Mouse (Mus musculus) limb, embryonic 13.5 days (tissue): ENCODE results near the gene Hira. TPM values are rescaled to one million over a fixed set of nuclear protein-coding genes. Genes with fewer than 3 reads are reported as not detected.
"Not testable (repeated sequence)": the region's sequence is repeated elsewhere in the genome, so short reads cannot be mapped to it uniquely, and the experiment has no call there.

Experiments used
- ATAC-seq: fragments of 200-750 bp; cut with Nextera tagmentation; 2 replicates; pipeline ENCODE4 v1.8.0; 2017; ENCODE audit warnings: low read depth, moderate number of reproducible peaks, moderate TSS enrichment; ENCODE audit not compliant: low FRiP score
- H3K27ac ChIP-seq: fragments of 300-500 bp; sonication (generic); 2 replicates; pipeline ENCODE4 v1.5.1; 2015; ENCODE audit warnings: inconsistent platforms, mild to moderate bottlenecking, moderate library complexity
- H3K27me3 ChIP-seq: fragments of 300-500 bp; sonication (generic); 2 replicates; pipeline ENCODE4 v1.6.1; 2015; ENCODE audit warnings: mild to moderate bottlenecking, inconsistent platforms
- H3K36me3 ChIP-seq: fragments of 300-500 bp; sonication (generic); 2 replicates; pipeline ENCODE4 v1.6.1; 2015; ENCODE audit warnings: inconsistent platforms, mild to moderate bottlenecking, moderate library complexity
- H3K4me1 ChIP-seq: fragments of 300-500 bp; sonication (generic); 2 replicates; pipeline ENCODE4 v1.6.1; 2015; ENCODE audit warnings: inconsistent platforms
- H3K4me2 ChIP-seq: fragments of 300-500 bp; sonication (generic); replicated peaks from 2 replicates; pipeline ENCODE4 v1.6.1; 2015; ENCODE audit warnings: inconsistent platforms, mild to moderate bottlenecking, moderate library complexity
- H3K4me3 ChIP-seq: fragments of 300-500 bp; sonication (generic); 2 replicates; pipeline ENCODE4 v1.5.1; 2015; ENCODE audit warnings: moderate library complexity, mild to moderate bottlenecking, inconsistent platforms
- H3K9ac ChIP-seq: fragments of 300-500 bp; sonication (generic); 2 replicates; pipeline ENCODE4 v1.6.1; 2015; ENCODE audit warnings: mild to moderate bottlenecking, inconsistent platforms
- H3K9me3 ChIP-seq: fragments of 300-500 bp; sonication (generic); 2 replicates; pipeline ENCODE4 v1.6.1; 2016; ENCODE audit warnings: inconsistent platforms
- WGBS: fragments of 180-500 bp; shearing (Covaris S2); methylation state at CpG from one replicate; pipeline ENCODE4 v1.1.7; 2015; 5-methylcytosine and 5-hydroxymethylcytosine counted together
- polyA plus RNA-seq: library from polyadenylated mRNA; unstranded; fragments of >200 nt; fragmentation: Nextera tagmentation; extraction: Ambion mirVana; gene quantifications from 2 replicates; pipeline ENCODE4 v1.2.1, GENCODE M21; 2015

Hira gene
- polyA plus RNA-seq, 1 experiment from 2014 or later, result 18.9 TPM

DNA sequence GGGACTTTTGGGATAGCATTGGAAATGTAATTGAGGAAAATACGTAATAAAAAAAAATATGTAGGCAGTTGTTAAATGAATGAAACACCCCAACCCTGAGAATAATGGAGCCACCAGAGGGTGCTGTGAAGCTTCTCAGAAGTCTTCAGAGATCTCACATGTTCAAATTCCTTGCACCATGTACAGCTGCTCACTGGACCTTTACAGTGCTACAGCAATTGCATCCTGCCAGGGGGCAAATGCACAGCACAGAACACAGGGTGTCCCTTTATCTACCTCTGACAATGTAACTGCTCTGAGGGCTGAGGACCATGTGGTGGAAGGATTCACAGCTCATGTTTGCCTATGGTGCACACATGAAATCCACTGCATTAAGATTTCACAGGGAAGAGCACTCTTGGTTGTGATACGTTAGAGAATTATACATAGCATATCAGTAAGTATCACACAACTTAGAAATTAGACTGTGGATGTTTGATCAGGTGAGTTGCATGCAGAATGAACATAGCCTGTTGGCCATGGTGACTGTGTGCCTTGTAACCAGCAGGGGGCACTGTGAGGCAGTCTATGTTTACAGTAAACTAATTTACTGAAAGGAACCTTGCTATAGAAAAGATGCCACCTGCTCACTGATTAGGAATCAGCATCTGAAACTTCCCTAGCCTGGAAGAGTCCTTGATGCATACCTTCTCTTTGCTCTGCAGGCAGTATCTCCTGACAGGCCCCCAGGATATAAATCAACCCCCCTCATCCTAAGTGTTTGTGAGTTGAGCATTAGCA, 126.0 kb downstream of the Hira start:
- H3K4me2 ChIP-seq, H3K27ac ChIP-seq, H3K4me3 ChIP-seq, H3K9me3 ChIP-seq, H3K27me3 ChIP-seq, H3K4me1 ChIP-seq, H3K36me3 ChIP-seq, ATAC-seq, H3K9ac ChIP-seq: not testable (repeated sequence)
- 35% methylated on average over 2 of the region's 2 CpGs for WGBS

- Histone ChIP-seq H3K27ac (no peak overlapping the region), H3K4me1 (no peaks in the 10 kb centered on the region), H3K9ac (no peak overlapping the region), H3K9me3 (0 out of 2 replicates have a peak, but pooled peaks cover 3% of the 10 kb centered on the region), H3K4me2 (no peak overlapping the region), H3K27me3 (no peaks in the 10 kb centered on the region), H3K4me3 (no peak overlapping the region), H3K36me3 (no peaks in the 10 kb centered on the region)
- WGBS, result 87% methylated on average over 1 of the region's 1 CpGs
- no peak for ATAC-seq
Measured at GRCm38 (mm10) chr16:19003757-19004156, 126.9 kb downstream of the Hira start.

DNA sequence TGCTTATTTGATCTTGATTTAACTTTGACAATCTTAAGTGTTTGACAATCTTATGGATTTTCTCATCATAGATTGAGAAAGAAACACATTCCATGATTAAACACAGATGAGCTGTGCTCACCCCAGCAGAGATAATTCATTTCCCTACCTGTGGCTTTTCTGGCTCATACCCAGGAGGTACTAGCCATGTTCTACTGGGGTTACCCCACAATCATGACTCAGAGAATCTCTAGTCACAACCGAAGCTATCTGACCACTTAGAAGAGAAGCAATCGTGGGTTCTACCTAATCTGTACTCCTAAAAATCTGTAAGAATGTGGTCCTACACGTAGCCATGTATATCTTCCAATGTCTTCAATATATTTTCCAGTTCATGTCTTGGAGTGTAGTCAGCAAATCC, 128.5 kb downstream of the Hira start:
- no peak overlapping the region for H3K4me3 ChIP-seq
- no peaks in the 10 kb centered on the region for H3K9me3 ChIP-seq
- H3K9ac ChIP-seq, result no peak overlapping the region
- H3K27me3 ChIP-seq, result no peaks in the 10 kb centered on the region
- no peaks in the 10 kb centered on the region for H3K4me1 ChIP-seq
- no peak overlapping the region for H3K4me2 ChIP-seq
- WGBS, result 73% methylated on average over 3 of the region's 3 CpGs
- no peak for ATAC-seq
- no peak overlapping the region for H3K27ac ChIP-seq
- H3K36me3 ChIP-seq, result no peaks in the 10 kb centered on the region

DNA sequence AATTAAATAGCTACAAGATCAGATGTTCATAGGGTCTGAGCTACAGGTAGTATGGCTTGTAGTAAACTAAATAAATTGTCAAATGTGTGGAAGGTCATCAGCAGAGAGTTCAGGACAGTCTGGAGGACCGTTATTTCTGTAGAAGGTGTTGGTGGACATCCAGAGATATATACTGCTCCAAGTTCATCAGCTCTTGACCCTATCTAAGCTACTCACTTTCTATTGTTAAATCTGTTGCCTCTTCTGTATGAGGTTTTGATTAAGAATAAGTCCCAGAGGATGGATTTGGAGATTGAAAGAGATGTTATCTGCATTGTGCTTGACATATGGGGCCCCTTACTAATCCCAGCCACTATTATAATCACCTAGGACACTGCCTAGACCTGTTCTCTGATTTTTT, 129.9 kb downstream of the Hira start:
- H3K9ac ChIP-seq, result no peak overlapping the region
- no peak overlapping the region for H3K4me3 ChIP-seq
- WGBS, result 67% methylated on average over 1 of the region's 1 CpGs
- no peaks in the 10 kb centered on the region for H3K36me3 ChIP-seq
- no peaks in the 10 kb centered on the region for H3K4me1 ChIP-seq
- no peak for ATAC-seq
- no peaks in the 10 kb centered on the region for H3K27me3 ChIP-seq
- no peak overlapping the region for H3K4me2 ChIP-seq
- H3K9me3 ChIP-seq, result no peaks in the 10 kb centered on the region
- no peak overlapping the region for H3K27ac ChIP-seq

GRCm38 (mm10) chr16:19007186-19007591, 130.4 kb downstream of the Hira start:
- H3K9me3 ChIP-seq, H3K4me2 ChIP-seq, H3K4me3 ChIP-seq, H3K9ac ChIP-seq, H3K27ac ChIP-seq, ATAC-seq, H3K4me1 ChIP-seq, H3K36me3 ChIP-seq, H3K27me3 ChIP-seq: not testable (repeated sequence)
- 52% methylated on average over 1 of the region's 1 CpGs for WGBS

DNA sequence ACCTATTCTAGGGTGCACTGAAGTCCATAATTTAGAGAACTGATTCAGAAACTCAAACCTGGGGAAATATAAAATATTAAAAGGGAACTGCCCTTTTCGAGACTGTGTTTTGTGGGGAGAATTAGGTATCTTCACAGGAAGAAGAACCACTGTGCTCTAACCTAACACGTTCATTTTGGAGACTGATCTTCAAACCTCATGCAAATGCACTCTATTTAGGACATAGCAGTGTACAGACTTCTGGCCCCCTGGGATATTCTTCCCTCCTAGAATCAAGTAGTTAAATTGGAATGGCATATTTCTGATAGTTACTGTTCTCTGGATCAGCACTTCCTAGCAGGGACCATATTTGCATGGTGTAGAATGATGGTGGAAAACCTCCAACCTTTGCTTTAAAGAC, 133.9 kb downstream of the Hira start:
- H3K27me3 ChIP-seq, result no peaks in the 10 kb centered on the region
- no peaks in the 10 kb centered on the region for H3K4me1 ChIP-seq
- H3K27ac ChIP-seq, result no peak overlapping the region
- no peaks in the 10 kb centered on the region for H3K9me3 ChIP-seq
- H3K36me3 ChIP-seq, result no peaks in the 10 kb centered on the region
- H3K4me3 ChIP-seq, result no peak overlapping the region
- H3K4me2 ChIP-seq, result no peak overlapping the region
- 82% methylated on average over 2 of the region's 2 CpGs for WGBS
- ATAC-seq, result no peak
- H3K9ac ChIP-seq, result no peak overlapping the region

GRCm38 (mm10) chr16:19013550-19013949, 136.7 kb downstream of the Hira start:
- Histone ChIP-seq H3K27ac (no peak overlapping the region), H3K27me3 (no peaks in the 10 kb centered on the region), H3K9ac (no peak overlapping the region), H3K4me2 (no peak overlapping the region), H3K9me3 (no peaks in the 10 kb centered on the region), H3K36me3 (no peaks in the 10 kb centered on the region), H3K4me1 (no peaks in the 10 kb centered on the region), H3K4me3 (no peak overlapping the region)
- 79% methylated on average over 1 of the region's 1 CpGs for WGBS
- ATAC-seq, result no peak

- no peak overlapping the region for H3K9ac ChIP-seq
- no peak for ATAC-seq
- no peak overlapping the region for H3K27ac ChIP-seq
- no peaks in the 10 kb centered on the region for H3K36me3 ChIP-seq
- H3K4me2 ChIP-seq, result no peak overlapping the region
- H3K4me1 ChIP-seq, result no peaks in the 10 kb centered on the region
- no peaks in the 10 kb centered on the region for H3K27me3 ChIP-seq
- no peak overlapping the region for H3K4me3 ChIP-seq
- no peaks in the 10 kb centered on the region for H3K9me3 ChIP-seq
Measured at GRCm38 (mm10) chr16:19014650-19015049, 137.8 kb downstream of the Hira start.

Other genes with a start within 250 kb of the Hira start
- 37.0 and 41.7 TPM in 2 replicates for gene Sept5, start 247.1 kb upstream of the Hira start, polyA plus RNA-seq
- gene Cldn5, start 100.2 kb upstream of the Hira start, polyA plus RNA-seq, result 22.4 and 27.0 TPM in 2 replicates
- gene Ufd1, start 65.3 kb upstream of the Hira start, polyA plus RNA-seq, result 117 and 119 TPM in 2 replicates
- gene Cdc45, start 65.0 kb upstream of the Hira start, polyA plus RNA-seq, result 45.3 and 46.8 TPM in 2 replicates
- 43.8 and 46.2 TPM in 2 replicates for gene 2510002D24Rik, start 40.5 kb upstream of the Hira start, polyA plus RNA-seq
- gene Gm28539, start 40.5 kb upstream of the Hira start, polyA plus RNA-seq, result not detected in 2 replicates
- 104 and 105 TPM in 2 replicates for gene Mrpl40, start 175 bp upstream of the Hira start, polyA plus RNA-seq